Mouse (Mus musculus) ovary, adult 18-20 months (tissue): ENCODE data around the gene Gadd45gip1.

ENCODE experiments used
- DNase-seq: peaks from one replicate; pipeline ENCODE4 v3.0.0; 2022; ENCODE audit warnings: low spot score, mixed read lengths

The Gadd45gip1 gene

DNA sequence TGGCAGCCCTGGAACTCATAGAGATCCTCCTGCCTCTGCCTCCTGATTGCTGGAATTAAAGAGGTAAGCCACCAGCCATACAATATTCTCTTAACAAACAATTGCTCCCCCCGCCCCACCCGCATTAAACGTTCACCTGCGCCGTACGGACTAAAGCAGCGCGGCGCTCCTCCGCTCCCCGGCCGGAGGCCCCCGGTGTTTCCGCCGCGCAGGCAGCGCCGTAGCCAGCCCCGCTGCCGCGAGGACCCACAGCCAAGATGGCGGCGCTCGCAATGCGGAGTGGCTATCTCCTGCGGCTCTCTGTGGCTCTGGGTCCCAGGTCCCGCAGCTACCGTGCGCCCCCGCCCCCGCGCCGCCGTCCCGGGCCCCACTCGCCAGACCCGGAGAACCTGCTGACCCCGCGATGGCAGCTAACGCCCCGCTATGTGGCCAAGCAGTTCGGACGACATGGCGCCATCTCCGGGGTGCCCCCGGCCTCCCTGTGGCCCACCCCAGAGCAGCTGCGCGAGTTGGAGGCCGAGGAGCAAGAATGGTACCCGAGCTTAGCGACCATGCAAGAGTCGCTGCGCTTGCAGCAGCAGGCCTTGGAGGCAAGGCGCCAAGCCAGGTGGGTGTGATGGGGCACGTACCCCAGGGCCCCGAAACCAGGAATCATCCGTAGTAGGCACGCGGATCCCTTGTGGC is 854 bp downstream of the Gadd45gip1 start:
- DNase-seq: peak; percentile 54

DNA sequence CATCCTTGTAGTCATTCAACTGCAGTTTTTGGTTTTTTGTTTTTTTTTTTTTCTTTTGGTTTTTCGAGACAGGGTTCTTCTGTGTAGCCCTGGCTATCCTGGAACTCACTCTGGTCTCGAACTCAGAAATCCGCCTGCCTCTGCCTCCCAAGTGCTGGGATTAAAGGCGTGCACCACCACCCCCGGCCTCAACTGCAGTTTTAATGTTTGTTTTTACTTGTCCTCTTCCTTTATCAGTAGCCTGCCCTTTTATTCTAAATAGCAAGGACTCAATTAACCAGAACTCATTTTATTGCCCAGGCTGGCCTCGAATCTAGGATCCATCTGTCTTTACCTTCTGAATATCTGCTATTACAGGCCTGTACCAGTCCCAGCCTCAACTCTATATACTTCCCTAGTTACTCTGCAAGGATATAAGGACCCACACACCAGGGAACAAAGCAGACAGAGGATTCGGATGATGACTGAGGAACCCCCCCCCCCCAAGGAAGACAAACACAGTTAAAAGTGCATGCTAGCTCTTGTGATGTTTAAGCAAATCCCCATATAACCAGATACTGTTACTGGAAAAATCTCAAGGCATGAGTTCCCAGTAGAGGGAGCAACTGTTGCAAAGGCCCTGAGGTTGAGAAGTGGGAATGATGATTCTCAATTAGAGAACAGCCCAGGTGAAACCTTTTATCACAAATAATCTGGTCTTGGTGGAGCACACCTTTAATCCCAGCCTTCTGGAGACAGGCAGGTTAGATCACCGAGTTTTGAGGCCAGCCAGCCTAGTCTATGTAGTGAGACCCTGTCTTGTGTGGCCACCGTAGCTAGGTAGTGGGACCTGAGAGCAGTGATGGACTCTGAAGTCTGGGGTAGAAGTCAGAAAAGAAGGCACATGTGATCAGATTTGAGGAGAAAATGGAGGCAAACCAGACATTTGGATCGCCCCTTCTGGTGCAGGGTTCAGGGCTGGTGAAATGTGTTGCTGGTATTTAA is 1.7 kb downstream of the Gadd45gip1 start:
- DNase-seq: no peak

- no peak for DNase-seq
Observed at GRCm38 (mm10) chr8:84834002-84834865, 2.9 kb downstream of the Gadd45gip1 start.

- peak; percentile 64 for DNase-seq
Observed at GRCm38 (mm10) chr8:84834866-84835855, 3.8 kb downstream of the Gadd45gip1 start.

DNA sequence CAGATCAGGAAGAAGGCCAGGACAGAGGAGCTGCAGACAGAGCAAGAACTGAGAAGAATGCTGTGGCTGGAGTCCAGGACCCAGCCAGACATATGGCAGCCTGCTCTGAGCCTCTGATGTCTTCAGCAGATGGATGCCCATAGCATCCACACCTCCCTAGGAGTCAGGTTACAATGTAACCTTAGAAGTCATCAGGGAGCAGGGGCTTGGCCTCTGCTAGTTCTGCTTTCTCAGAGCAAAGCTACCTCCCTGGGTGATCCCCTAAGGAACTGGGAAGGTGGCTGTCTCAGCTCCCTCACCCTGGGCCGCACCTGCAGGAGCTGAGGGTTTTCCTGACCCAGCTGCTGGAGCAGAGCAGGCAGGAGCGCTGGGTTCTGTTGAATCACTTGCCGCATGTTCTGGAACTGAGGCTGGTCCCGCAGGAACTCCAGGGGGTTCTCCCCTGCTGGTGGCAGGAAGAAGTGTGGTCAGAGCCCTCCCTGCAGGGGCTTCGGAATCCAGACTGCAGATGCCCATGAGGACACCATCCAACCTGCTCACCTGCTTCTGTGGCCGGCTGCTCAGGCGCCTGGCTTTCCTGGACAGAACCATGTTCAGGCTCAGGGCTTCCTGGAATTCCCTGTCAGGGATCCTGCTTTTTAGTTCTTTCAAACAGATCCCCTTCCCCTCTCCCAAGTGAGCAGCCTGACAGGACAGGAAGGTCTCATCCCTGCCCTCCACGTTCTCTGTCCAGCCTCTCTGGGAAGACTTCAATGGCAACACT is 6.0 kb downstream of the Gadd45gip1 start:
- no peak for DNase-seq

DNA sequence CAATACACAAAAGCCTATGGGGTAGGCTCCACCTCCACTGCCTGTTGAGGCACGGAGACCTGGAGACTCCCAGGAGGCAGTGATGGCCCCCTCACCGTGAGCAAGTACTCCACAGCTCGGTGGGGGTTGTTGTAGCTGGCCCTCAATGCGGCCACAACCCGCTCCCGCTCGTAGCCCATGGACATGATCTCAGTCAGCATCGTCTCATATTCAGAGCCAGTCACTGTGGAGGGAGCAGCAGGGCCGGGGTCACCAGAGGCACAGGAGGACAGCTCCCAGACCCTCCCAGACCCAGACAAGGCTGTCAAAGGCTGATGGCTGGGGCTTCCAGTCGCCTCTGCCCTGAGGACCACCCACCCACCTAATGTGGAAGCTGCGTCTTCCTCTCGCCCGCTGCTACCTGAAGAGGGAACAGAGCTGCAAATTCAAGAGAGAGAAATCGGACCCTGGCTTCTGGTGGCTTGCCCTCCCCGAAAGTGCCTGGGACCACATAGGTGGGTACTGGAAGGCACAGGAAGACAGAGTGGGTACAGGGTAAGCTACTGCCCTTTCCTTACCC is 6.7 kb downstream of the Gadd45gip1 start:
- no peak for DNase-seq

DNA sequence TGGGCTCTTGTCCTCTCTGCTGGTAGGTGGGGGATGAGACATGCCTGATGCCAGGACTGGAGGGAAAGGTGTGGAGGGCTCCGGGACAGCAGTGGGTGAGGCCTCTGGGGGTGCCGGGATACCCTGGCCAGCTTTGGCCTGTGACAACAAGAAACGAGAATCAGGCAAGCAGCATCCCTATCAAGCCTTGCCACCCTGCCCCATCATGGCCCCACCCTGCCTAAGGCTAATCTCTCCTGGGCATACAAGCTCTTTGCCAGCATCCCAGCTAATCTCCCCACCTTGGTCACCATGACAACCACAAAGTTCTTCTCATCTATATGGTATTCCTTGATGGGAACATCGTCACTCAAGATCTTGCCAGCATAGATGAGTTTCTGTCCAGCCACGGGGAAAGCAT is 7.2 kb downstream of the Gadd45gip1 start:
- DNase-seq: no peak

- no peak for DNase-seq
Observed at GRCm38 (mm10) chr8:84839411-84839810, 8.1 kb downstream of the Gadd45gip1 start.

GRCm38 (mm10) chr8:84839875-84840247 is 8.5 kb downstream of the Gadd45gip1 start:
- no peak for DNase-seq

DNA sequence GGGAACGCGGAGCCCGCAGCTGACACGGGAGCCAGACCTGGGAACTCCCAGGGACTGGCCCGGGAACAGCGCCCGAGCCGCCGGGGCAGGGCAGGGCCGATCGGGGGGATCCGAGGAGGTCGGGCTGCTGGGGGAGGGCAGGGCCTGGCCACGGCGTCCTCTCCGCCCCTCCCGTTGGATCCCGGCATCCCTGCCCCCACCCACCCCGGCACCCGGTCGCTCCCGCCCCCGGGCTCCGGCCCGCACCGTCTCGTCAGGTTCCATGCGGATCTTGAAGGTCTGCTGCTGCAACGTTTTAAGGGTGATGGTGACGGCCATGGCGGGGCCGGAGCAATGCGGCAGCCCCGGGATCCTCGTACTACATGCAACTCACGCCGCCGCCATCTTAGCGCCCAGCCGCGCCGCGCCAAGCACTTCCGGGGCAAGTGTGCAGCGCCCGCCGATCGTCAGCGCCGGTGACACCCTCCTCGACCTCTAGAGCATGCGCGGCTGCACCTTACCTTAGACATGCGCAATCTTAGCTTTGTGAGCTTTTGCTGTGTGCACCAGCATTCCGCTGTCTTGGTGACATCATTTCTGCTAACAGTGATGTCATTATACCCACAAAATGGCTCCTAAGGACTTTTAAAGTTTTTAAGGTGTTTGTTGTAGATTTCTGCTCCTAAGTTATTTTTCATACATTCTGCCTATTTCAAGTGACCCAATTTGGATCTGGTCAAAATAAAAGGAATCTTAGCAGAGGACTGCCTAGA is 9.1 kb downstream of the Gadd45gip1 start, which contains the start of gene Rad23a:
Rad23a (minus strand) TSS at position 418 of the 752 bp plus-strand sequence.
- DNase-seq: peak; percentile 83

DNA sequence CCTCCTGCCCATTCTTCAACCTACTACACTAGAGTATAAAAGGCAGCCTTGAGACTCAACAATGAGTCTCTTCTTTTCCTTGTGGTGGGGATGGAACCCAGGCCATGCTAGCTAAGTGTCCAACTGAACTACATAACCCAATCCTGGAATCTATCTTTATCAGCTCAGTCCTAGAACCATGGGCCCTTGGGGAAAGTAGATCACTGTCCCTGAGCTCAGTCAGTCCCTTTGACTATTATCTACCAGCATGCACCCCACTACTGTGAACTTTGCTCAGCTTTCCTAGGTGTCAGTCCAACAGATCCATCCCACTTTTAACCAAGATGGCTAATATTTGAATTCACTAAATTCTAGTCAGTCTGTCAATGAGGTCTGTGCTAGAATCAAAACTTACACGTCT is 10.2 kb downstream of the Gadd45gip1 start:
- DNase-seq: no peak

DNA sequence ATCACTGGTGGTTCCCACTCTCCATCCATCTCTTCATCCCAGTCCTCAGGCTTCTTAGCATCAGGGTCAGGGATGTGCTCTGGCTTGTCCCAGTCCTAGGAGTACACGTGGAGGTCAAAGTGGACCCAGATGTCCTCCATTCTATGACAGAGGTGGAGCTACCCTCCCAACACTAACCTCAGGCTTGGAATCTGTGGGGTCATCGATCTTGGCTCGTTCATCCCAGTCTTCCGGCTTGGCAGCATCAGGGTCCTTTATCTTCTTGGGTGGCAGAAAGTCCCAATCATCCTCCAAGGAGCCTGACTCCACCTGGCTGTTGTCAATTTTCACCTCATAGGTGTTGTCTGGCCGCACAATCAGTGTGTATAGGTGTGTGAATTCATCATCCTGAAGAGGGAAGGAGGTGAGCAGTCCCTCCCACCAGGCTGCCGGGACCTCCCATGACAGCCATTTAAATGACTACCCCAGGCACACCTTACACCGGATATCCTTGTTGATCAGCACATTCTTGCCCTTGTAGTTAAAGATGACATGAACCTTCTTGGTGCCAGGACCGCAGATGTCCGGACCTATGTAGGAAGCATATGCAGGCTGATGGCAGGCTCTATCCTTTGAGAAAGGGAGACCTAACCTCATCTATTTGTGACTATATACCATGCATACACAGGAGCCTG is 13.2 kb downstream of the Gadd45gip1 start:
- no peak for DNase-seq

GRCm38 (mm10) chr8:84845355-84846093 is 14.2 kb downstream of the Gadd45gip1 start:
- DNase-seq: no peak

DNA sequence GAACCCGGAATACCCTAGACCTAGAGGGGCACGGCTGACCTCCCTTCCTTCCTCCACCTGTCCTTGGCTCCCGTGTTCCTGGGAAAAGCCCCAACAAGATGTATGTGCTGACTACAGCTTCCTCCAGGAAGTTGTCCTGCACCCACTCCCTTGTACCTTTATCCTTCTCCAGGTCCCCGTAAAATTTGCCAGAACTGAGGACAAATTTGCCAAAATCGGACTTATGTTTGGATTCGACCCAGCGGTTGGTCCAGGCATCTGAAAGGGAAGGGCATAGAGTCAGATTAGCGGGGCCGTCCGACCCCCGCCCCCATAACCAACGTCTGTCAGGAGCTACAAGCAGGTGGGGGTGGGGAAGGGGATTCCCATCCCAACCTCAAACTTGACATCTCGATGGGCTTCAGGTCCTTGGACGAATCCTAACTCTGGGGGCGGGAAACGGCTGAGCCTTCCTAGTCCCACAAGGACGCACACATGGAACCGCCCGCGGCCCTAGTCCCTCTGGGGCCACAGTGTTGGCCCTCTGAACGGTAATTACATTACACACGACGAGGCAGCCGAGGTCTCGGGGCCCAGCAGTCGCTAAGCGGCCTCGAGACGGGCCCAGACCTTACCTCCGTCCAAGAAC is 14.9 kb downstream of the Gadd45gip1 start:
- DNase-seq: no peak

DNA sequence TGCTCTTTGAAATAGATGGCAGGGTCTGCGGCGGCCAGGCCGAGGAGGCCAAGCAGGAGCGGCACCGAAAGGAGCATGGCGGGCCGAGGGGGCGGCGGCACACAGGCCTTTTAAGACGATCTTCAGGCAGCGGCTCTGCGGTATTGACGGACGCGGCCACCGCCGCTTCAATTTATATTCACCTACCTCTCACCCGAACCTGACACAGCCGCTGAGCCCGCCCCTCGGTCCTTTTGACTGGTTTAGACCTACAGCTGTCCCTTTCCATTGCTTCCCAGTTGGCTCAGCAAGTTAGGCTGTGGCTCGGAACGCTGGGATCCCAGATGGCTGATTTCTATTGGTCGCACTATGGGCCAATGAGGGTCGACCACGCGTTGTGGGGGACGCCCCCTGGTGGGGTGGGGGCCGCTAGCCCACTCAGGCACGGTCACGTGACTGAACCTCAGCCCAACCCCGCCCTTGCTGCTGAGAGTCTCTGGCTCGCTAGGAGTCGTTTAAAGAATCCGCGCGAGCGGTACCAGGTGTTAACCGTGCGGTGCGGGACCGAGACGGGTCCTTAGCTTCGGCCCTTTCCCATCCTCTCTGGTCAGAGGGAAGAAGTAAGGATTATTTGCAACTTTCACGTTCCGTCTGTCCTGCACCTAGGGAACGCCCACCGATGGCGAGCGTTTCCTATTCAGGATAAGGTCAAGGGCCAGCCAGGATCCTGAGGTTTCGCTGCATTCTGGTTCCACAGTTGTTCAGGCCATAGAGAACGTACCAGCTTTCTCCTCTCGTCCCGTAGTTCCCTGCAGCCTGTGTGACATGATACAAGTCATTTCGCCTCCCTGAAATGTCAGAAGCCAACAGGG is 15.6 kb downstream of the Gadd45gip1 start, which contains the start of gene Calr:
Calr (minus strand) TSS at position 213 of the 851 bp plus-strand sequence.
- peak; percentile 100 for DNase-seq
